Mouse (Mus musculus): ENCODE measurements around the gene Cyp3a57.
"Not testable (repeated sequence)": the region's sequence is repeated elsewhere in the genome, so short reads cannot be mapped to it uniquely, and the experiment has no call there.

Cyp3a57 gene

GRCm38 (mm10) chr5:145344941-145345340, at the start of gene Cyp3a57:
Gene Cyp3a57, plus strand, starts transcription at chr5:145345279.
- DNase-seq: no peak

- no peak for DNase-seq
Measured at GRCm38 (mm10) chr5:145300469-145300868, 44.6 kb upstream of the Cyp3a57 start.

DNA sequence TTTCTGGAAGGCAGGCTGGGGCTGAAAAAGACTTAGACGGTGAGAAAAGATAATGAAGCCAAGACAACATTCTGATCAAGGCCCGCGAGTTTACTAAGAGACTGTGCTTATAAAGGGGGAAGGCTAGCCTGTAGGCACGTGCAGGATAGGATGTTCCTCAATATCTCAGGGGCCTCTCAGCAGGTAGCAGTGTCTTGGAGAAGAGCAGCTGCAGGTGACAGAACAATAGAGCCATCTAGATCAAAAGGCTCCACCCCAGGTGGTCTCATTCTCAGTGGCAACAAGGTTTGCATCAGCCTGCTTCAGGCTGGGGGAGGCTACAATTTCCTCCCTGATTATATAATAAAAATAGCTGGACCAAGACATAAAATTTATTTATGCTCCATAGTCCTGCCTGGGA, 43.3 kb upstream of the Cyp3a57 start:
- not testable (repeated sequence) for DNase-seq

DNA sequence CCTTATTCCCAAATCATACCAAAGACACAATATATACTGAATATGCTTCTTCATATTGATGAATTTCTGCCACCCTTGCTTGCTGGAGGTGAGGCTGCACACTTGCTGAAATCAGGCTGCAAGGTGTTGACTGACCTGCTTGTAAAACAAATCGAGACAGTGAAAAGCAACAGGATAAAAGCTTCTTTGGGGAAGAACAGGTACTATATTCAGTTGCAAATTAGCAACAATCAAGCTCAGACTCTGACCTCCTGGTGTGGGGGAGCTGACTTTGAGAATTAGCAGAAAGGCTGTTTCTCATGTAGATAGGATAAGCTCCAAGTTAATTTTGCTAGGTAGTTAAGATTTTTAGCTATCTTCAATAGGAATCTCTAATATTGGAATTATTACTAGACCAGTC, 42.7 kb upstream of the Cyp3a57 start:
- no peak for DNase-seq

- not testable (repeated sequence) for DNase-seq
Measured at GRCm38 (mm10) chr5:145306953-145307352, 38.1 kb upstream of the Cyp3a57 start.

- DNase-seq: not testable (repeated sequence)
Measured at GRCm38 (mm10) chr5:145307811-145308210, 37.3 kb upstream of the Cyp3a57 start.

DNA sequence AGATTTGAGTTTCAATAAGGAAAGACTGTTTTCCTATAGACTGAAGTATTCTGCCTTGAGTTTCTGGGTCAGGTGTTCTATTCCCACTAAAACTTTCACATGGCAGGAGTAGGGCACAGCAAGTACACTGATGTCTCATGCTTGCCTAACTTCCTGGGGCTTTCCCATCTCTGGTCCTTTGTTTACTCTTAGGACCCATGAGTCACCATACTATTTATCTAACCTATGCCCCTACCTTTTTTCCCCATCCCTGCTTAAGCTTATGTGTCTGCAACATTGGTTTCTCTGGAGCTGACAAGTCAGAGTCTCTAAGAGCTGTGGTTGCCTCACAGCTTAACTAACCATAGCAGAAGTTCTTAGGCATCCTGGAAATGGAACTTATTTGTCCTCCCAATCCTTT, 31.2 kb upstream of the Cyp3a57 start:
- DNase-seq: no peak

GRCm38 (mm10) chr5:145317141-145317540, 27.9 kb upstream of the Cyp3a57 start:
- no peak for DNase-seq

DNA sequence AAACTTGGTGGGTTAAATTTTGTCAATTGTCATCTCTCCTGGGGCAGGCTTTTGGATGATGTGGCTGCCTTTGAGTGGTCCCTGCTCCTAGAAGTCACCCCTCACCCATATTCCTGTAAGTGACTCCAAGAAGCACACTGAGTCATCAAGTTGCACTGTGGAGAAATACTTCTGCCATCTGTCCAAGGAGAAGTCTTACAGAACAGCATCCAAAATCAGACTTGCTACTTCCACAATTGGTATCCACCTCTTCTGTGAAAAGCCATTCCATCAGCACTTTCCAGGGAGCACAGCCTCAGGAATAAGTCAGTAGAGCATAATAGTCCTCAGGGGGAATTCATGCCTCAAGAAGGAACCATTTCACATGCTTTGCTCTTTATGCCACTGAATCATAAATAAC, 6.3 kb upstream of the Cyp3a57 start:
- DNase-seq: not testable (repeated sequence)

- no peak for DNase-seq
Measured at GRCm38 (mm10) chr5:145349697-145350096, 4.6 kb downstream of the Cyp3a57 start.

DNA sequence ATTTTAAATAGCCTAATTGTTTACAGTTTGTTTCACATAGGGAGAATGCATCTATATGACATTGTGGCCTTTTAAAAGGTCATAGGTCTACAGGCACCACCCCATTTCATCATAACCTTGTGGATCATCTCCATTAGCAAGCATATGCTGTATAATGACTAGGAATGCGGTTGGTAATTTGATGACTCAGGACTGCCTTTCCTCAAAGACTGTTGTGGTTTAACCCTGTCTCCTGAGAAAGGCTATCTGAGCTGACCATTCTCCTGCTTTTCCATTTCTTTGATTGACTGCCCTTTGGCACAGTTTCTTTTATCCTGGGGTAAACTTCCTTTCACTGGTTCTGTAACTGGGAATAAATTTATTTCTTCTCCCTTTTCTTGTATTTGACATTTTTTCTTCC, 8.0 kb downstream of the Cyp3a57 start:
- no peak for DNase-seq

DNA sequence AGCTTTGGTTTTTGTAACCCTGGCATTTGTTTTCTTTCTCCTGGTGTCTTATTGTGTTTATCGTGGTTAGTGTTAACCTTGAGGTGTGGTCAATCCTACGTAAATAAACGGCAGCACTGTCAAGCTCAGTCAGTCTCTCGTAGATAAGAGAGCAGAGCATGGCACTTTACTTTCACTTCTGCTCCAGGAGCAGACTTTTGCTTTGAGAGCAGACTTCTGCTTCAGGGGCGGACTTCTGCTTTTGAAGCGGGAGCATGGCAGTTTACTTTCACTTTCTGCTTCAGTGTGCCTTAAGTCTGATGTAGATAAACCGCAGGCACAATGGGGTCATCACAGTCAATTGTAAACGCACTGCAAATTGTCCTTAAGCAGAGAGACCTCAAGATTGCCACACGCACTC, 70.3 kb downstream of the Cyp3a57 start:
- not testable (repeated sequence) for DNase-seq

DNA sequence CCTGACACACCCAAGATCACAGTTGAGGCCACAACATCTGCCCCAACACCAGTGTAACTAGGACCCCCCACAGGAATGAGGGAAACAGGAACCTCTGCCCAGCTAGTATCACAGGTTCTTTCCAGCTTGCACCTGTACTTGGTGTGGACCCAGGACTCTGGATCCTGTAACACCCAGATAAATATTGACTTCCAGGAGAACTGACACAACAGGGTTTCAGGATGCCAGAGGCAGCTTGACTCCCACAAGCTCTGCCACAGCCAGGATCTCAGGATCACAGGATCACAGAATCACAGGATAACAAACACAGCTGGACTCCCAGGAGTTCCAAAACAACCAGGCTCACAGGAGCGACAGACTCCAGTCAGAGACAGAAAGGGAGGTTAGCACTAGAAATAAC, 77.2 kb downstream of the Cyp3a57 start:
- DNase-seq: no peak

- DNase-seq: no peak
Measured at GRCm38 (mm10) chr5:145431004-145431403, 85.9 kb downstream of the Cyp3a57 start.

DNA sequence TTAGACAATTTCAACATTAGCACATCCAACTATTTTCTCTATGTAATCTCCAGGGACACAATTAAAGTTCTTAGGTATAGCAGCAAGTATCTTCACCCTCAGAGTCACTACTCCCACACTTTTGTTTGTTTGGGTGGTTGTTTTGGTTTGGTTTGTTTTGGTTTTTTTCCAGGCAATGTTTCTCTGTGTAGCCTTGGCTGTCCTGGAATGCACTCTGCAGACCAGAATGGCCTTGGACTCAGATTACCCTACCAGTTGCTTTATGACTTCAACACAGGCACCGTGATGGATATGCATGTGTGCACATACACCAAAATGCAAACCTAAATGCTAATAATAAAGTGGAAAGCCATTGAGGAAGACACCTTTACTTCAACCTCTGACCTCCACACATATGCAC, 88.6 kb downstream of the Cyp3a57 start:
- no peak for DNase-seq
